Mouse (Mus musculus) heart, embryonic 10.5 days (tissue): ENCODE results near the gene Tmprss4. TPM values are rescaled to one million over a fixed set of nuclear protein-coding genes. Genes with fewer than 3 reads are reported as not detected.

Experiments used
- DNase-seq: peaks from one replicate; pipeline ENCODE4 v3.0.0-alpha.2; 2017; ENCODE audit warnings: low spot score
- H3K27ac ChIP-seq: fragments of 300-500 bp; sonication (generic); 2 replicates; pipeline ENCODE4 v1.5.1; 2016; ENCODE audit warnings: mild to moderate bottlenecking
- H3K27me3 ChIP-seq: fragments of 300-500 bp; sonication (generic); 2 replicates; pipeline ENCODE4 v1.6.1; 2016; ENCODE audit warnings: mild to moderate bottlenecking; ENCODE audit not compliant: poor library complexity, insufficient read depth, severe bottlenecking
- H3K36me3 ChIP-seq: fragments of 300-500 bp; sonication (generic); 2 replicates; pipeline ENCODE4 v1.6.1; 2016; ENCODE audit warnings: mild to moderate bottlenecking, moderate library complexity
- H3K4me1 ChIP-seq: fragments of 300-500 bp; sonication (generic); 2 replicates; pipeline ENCODE4 v1.6.1; 2016; ENCODE audit warnings: mild to moderate bottlenecking
- H3K4me3 ChIP-seq: fragments of 300-500 bp; sonication (generic); 2 replicates; pipeline ENCODE4 v1.5.1; 2016; ENCODE audit warnings: mild to moderate bottlenecking, moderate library complexity
- H3K9me3 ChIP-seq: fragments of 300-500 bp; sonication (generic); 2 replicates; pipeline ENCODE4 v1.6.1; 2016; ENCODE audit warnings: mild to moderate bottlenecking, moderate library complexity
- WGBS: fragments of 180-500 bp; shearing (Covaris S2); methylation state at CpG from one replicate; pipeline ENCODE4 v1.1.7; 2016; 5-methylcytosine and 5-hydroxymethylcytosine counted together
- polyA plus RNA-seq: library from polyadenylated mRNA; unstranded; fragments of >200 nt; fragmentation: Nextera tagmentation; extraction: Ambion mirVana; gene quantifications from 2 replicates; pipeline ENCODE4 v1.2.1, GENCODE M21; 2016

Tmprss4 gene
- polyA plus RNA-seq, 1 experiment from 2014 or later: not detected

DNA sequence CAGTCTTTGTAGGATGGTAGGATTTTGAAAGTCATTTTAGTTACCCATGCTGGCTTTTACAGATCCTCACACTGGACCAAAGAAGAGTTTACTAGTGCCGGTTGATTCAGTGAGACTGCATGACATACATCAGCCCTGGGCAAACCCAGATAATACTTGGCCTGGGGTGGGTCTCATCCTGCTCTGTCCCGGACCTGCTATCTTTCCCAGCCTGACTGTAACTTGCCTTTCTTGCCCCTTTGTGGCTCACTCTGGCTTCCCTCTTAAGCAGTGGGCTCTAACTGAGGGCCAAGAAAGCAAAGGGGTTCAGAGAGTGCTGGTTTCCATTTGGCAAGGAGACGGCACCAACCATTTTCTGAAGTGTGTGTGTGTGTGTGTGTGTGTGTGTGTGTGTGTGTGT lies 15.8 kb upstream of the Tmprss4 start:
- 59% methylated on average over 3 of the region's 3 CpGs for WGBS
- Histone ChIP-seq H3K27ac (no peak overlapping the region), H3K36me3 (no peaks in the 10 kb centered on the region), H3K4me1 (peaks cover 1% of the 10 kb centered on the region; the same call in 1 of the 2 replicates), H3K27me3 (peaks cover 10% of the 10 kb centered on the region; the same call in 1 of the 2 replicates), H3K4me3 (no peak overlapping the region), H3K9me3 (no peaks in the 10 kb centered on the region)
- DNase-seq: no peak

DNA sequence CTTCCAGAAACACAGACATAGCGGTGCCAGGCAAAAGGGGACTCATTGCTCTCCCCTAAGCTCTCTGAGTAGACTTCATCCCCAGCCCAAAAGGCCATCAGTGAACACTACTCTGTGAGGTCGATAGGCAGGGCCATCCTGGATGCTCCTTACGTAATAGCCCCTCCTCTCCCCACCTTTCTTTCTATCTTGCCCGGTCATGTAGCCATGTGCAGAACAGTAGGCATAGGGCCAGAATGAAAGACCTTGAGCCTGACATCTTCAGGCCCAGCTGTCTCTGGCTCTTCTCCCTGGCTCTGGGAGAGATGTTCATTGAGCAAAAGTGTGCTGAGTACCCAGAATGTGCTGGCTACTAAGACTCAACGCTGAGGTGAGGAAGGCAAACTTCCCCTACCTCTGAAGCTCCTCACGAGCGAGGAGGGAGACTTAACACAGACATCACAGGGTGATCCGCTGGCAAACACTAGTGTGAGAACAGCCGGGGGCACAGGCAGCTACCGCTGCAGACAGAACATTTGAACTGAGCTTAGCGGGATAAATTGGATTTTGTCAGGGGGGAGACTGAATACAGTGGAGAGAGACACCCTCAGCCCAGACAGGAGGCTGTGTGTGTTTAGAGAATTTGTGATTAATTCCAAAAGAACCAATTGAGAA lies 11.8 kb upstream of the Tmprss4 start:
- H3K9me3 ChIP-seq: no peaks in the 10 kb centered on the region
- no peaks in the 10 kb centered on the region for H3K4me1 ChIP-seq
- WGBS: 65% methylated on average over 11 of the region's 11 CpGs
- DNase-seq: no peak
- peaks cover 15% of the 10 kb centered on the region; the same call in 1 of the 2 replicates for H3K27me3 ChIP-seq
- H3K36me3 ChIP-seq: no peaks in the 10 kb centered on the region
- H3K27ac ChIP-seq: no peak overlapping the region
- no peak overlapping the region for H3K4me3 ChIP-seq

DNA sequence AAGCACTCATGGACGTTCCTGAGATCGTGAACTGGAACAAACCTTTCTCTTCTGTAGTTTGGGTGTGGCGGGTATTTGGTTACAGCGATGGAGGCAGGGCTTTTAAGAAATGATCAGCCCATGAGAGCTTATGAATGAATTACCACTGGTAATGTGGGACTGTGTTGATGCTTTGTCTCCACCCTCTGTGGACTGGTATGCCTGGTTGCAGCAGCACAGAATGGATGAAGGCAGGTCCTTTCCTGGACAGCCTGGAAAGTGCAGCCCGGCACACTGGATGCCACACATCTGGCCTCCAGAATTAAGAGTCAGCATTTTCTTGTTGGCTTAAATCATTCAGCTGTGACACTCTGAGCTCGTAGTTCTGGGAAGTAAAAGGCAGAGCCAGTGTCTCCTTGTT lies 8.1 kb upstream of the Tmprss4 start:
- Histone ChIP-seq H3K4me1 (no peaks in the 10 kb centered on the region), H3K27me3 (peaks cover 10% of the 10 kb centered on the region), H3K9me3 (no peaks in the 10 kb centered on the region), H3K36me3 (no peaks in the 10 kb centered on the region), H3K4me3 (no peak overlapping the region), H3K27ac (no peak overlapping the region)
- DNase-seq: no peak
- 82% methylated on average over 6 of the region's 6 CpGs for WGBS

DNA sequence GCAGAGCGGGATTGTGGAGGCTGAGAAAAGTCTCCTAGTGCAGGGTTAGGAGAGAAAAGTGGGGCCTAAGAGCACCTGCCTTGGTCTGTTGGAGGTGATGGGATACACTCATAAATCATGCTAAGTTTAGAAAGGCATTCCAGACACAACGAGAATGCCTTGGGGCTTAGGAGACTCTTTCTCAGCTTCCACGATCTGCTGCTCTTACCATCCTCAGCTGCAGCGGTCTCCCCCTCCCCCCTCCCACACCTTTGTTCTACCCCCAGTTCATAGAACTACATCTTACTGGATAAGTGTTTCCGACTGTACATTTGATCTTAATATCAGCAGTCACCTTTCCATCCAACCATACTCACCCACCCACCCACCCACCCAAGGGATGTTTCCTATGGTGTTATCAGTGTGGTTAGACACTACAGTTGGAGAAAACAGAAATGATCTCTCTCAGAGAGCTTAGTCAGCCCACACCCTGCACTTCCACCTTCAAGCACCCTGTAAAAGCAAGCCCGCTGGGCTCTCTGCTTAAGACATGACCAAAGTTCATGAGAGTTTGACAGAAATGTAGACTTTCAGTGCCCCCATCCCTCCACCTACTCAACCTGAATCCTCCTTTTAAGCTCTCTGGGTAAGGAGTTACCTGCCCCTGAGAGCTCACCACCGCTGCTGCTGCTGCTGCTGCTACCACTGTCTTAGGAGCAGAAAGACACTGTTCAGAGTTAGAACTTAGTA lies 3.3 kb upstream of the Tmprss4 start:
- no peaks in the 10 kb centered on the region for H3K4me1 ChIP-seq
- no peak overlapping the region for H3K27ac ChIP-seq
- H3K36me3 ChIP-seq: no peaks in the 10 kb centered on the region
- no peaks in the 10 kb centered on the region for H3K9me3 ChIP-seq
- H3K4me3 ChIP-seq: no peak overlapping the region
- H3K27me3 ChIP-seq: peaks cover 13% of the 10 kb centered on the region; the same call in 1 of the 2 replicates
- no peak for DNase-seq
- 74% methylated on average over 7 of the region's 7 CpGs for WGBS

DNA sequence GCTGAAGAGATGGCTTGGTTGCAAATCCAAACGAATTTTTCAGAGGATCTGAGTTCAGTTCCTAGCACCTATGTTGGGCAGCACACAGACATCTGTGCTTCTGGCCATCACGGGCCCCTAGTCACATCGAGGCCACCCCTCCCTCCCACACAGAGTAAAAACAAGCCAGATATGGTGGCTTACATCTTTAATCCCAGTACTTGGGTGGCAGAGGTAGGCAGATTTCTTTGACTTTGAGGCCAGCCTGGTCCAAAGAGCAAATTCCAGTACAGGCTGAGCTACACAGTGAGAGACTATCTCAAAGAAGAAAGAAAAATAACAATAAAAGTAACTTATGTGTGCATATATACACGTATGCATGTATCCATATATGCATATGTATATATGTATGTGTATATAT lies 2.2 kb upstream of the Tmprss4 start:
- no peak overlapping the region for H3K27ac ChIP-seq
- H3K4me3 ChIP-seq: no peak overlapping the region
- no peaks in the 10 kb centered on the region for H3K36me3 ChIP-seq
- 70% methylated on average over 4 of the region's 4 CpGs for WGBS
- no peaks in the 10 kb centered on the region for H3K4me1 ChIP-seq
- no peaks in the 10 kb centered on the region for H3K9me3 ChIP-seq
- peaks cover 7% of the 10 kb centered on the region; the same call in 1 of the 2 replicates for H3K27me3 ChIP-seq
- DNase-seq: no peak

DNA sequence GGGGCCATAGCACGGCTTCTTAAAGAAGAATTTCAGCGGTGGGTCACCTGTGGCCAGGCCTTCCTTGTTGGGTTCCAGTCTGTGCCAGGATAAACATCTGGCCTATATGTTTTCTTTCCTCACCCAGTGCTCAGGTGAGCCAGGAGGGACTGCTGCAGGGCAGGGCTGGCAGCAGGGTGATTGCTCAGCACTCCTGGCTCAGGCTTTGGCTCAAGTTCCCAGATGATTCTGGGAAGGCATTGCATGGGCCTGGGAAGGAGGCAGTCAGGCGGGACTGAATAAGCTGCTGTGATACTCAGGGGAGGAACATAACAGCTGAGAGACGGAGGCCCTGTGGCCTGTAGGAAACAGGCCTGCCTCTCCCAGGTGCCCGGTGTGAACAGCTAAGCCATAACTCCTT lies 1.3 kb upstream of the Tmprss4 start:
- Histone ChIP-seq H3K36me3 (no peaks in the 10 kb centered on the region), H3K27ac (no peak overlapping the region), H3K4me3 (no peak overlapping the region), H3K27me3 (peaks cover 13% of the 10 kb centered on the region), H3K9me3 (no peaks in the 10 kb centered on the region), H3K4me1 (no peaks in the 10 kb centered on the region)
- no peak for DNase-seq
- 76% methylated on average over 5 of the region's 5 CpGs for WGBS

DNA sequence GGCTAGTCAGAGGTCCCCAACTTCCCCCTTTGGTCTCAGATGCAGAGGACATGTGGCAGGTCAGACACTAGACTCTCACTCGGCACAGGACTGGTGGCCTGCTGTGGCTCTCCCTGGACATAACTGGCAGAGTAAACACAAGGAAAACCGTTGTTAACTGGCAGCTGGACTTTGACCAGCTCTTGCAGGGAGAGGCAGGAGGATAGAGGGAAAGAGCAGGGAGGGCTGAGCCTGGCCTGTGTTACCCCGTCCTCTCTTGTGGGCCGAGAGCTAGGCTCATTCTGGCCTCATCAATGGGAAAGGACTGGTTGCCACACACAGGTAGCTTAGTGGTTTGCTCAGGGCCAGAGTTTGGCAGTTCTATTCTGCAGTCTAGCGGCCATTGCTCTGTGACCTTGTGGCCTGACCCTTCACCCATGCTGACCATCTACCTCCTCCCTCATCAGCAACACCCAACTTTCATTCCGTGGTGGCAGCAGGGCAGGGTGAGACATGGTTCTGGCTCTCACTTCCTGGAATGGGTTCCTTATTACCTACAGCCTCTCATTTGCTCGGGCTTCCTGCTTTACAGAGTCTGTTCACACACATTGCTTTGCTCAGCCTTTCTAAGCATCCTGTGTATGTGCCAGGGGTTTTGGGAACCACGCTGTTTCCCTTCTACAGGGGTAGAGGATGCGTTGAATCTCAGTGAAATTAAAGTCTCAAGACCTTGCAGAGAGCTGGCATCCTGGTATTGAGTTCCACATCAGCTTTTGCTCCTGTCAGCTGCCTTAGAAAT lies 1.7 kb downstream of the Tmprss4 start:
- DNase-seq: no peak
- Histone ChIP-seq H3K27ac (no peak overlapping the region), H3K27me3 (peaks cover 17% of the 10 kb centered on the region; the same call in 1 of the 2 replicates), H3K36me3 (no peaks in the 10 kb centered on the region), H3K4me3 (no peak overlapping the region), H3K4me1 (no peaks in the 10 kb centered on the region), H3K9me3 (no peaks in the 10 kb centered on the region)
- WGBS: 73% methylated on average over 9 of the region's 9 CpGs

DNA sequence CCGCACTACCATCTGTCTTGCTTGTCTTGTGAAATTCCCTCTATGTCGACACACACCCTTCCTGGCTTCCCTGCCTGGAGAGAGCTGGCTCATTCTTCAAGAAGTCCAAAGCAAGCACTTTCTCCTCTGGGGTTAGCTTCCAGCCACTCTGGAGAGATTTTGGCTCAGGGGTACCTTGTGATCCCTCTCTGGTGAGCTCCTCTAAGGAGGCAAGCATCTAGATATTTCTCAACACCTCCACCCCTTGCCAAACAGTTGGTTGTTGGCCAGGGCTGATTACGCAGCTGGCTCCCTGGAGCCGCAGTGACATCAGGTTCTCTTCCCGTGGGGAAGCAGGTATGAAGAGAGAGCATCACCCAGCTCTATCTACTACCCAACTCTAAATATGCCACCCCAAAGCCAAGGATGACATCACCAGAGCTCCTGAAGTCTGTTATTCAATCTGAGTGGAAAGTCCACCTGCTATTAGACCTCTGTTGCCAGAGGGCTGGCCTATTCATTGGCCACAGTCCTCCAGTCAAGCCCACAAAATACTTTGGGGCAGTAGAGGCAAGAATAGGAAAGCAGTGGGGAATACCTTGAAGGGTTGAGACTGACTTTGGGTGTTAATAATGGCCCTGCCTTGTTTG lies 2.5 kb downstream of the Tmprss4 start:
- no peak overlapping the region for H3K4me3 ChIP-seq
- DNase-seq: no peak
- peaks cover 17% of the 10 kb centered on the region; the same call in 1 of the 2 replicates for H3K27me3 ChIP-seq
- H3K9me3 ChIP-seq: no peaks in the 10 kb centered on the region
- H3K27ac ChIP-seq: no peak overlapping the region
- H3K36me3 ChIP-seq: no peaks in the 10 kb centered on the region
- 78% methylated on average over 5 of the region's 5 CpGs for WGBS
- no peaks in the 10 kb centered on the region for H3K4me1 ChIP-seq

DNA sequence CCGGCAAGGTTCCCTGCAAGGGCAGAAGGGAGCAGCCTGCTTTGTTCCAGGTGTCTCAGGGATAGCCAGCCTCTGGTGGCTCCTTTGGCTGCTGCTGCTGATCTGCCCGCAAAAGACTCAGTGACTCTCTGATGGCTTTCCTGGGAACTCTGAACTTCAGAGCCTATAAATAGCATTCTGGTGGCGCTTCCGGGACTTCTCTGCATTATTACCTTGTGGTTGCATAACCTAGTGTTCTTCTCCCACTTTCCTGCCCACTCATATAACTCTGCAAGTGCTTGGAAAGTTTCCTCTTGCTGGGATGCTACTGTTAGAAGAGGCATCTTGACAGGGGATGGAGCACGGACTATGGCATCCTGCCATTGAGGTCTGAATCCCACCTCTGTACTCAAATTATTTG lies 6.3 kb downstream of the Tmprss4 start:
- Histone ChIP-seq H3K36me3 (no peaks in the 10 kb centered on the region), H3K9me3 (no peaks in the 10 kb centered on the region), H3K4me3 (no peak overlapping the region), H3K4me1 (no peaks in the 10 kb centered on the region), H3K27ac (no peak overlapping the region), H3K27me3 (peaks cover 22% of the 10 kb centered on the region; the same call in 1 of the 2 replicates)
- 72% methylated on average over 5 of the region's 5 CpGs for WGBS
- DNase-seq: no peak

DNA sequence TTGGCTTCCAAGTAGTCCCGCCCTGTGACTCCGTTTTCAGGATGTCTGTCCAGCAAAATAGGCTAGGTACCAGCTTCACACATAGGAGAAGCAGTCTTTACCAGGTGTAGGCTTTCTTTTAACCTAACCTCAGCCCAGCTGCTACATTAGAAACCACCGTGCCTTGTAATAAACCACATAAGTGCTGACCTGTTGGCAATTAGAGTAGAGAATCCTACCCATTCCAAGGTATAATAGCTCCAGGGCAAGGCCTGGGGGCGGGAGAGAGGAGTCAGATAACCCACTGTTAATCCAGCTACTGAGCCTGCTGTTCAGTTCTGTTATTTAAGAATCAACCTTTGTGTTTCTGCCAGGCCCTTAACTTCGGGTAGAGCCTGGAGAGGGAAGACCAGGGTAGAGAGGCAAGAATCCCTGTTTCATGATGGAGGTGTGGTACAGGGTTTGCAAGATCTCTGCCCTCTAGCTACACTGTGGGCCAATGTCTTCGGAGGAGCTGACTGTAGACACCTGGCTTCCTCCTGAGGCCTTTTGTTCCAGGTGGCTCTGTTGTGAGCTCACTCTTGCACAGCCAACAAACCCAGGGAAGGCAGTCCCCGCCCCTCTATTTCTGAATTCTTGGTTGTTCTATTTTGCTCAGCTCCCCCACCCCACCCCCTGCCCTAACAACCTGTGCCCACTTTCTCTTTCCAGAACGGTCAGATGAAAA lies 7.6 kb downstream of the Tmprss4 start:
- Histone ChIP-seq H3K4me1 (no peaks in the 10 kb centered on the region), H3K27me3 (peaks cover 22% of the 10 kb centered on the region; the same call in 1 of the 2 replicates), H3K9me3 (no peaks in the 10 kb centered on the region), H3K4me3 (no peak overlapping the region), H3K27ac (no peak overlapping the region), H3K36me3 (no peaks in the 10 kb centered on the region)
- DNase-seq: no peak
- 73% methylated on average over 8 of the region's 8 CpGs for WGBS

DNA sequence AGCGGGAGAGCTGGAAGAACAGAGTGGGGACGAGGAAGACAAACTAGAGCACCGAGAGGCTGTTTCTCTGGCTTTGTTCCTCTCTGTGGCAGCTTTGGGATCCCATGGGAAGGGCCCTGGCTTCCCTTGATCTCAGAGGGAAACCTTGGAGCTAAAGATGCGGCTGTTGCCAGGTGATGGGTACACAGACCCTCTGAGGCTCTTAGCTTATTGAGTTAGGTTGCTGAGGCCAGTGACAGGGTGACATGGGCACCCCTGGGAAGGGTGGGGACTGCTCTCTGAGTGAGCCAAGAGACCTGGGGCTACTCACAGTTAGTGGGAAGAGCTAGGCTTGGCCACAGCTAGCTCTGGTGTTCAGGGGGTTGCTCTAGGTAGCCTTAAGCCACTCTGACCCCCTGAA lies 8.4 kb downstream of the Tmprss4 start:
- no peak overlapping the region for H3K27ac ChIP-seq
- no peak for DNase-seq
- H3K9me3 ChIP-seq: no peaks in the 10 kb centered on the region
- H3K4me1 ChIP-seq: no peaks in the 10 kb centered on the region
- WGBS: 74% methylated on average over 4 of the region's 4 CpGs
- no peaks in the 10 kb centered on the region for H3K36me3 ChIP-seq
- no peak overlapping the region for H3K4me3 ChIP-seq
- H3K27me3 ChIP-seq: peaks cover 16% of the 10 kb centered on the region; the same call in 1 of the 2 replicates

DNA sequence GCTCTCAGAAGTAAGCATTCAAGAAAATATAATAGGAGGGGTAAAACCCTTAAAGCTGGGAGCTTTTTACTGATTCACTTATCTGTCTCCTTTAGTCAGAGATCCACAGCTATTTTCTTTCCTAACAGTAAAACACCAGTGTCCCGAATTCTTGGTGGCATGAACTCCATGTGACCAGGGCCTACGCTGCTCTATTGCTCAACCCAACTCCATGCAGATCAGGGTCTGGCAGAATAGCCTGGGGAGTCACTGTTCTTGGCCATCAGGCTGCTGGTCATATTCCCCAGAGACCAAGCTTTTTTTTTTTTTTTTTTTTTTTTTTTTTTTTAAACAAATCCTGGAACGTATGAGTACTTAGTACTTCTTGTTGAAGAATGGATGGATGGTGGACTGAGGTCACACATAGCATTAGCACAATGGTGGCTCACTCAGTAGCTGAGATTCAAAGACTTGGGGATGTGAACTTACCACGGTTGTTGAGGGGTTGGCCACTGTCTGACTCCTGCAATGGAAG lies 14.2 kb downstream of the Tmprss4 start:
- DNase-seq: no peak
- Histone ChIP-seq H3K27ac (no peak overlapping the region), H3K36me3 (no peaks in the 10 kb centered on the region), H3K4me3 (no peak overlapping the region), H3K9me3 (no peaks in the 10 kb centered on the region), H3K27me3 (0 out of 2 replicates have a peak, but pooled peaks cover 10% of the 10 kb centered on the region), H3K4me1 (no peaks in the 10 kb centered on the region; the same call in 1 of the 2 replicates)
- WGBS: 78% methylated on average over 4 of the region's 4 CpGs
